Mouse (Mus musculus) B cell, adult 2 months (primary cell): ENCODE measurements around the gene Ick.
"Not testable (repeated sequence)": the region's sequence is repeated elsewhere in the genome, so short reads cannot be mapped to it uniquely, and the experiment has no call there.

Source experiments
- DNase-seq, 2 experiments: peaks; one replicate each; pipeline ENCODE4 v3.0.0; 2022

Gene Ick

GRCm38 (mm10) chr9:78105501-78105932 lies 3.5 kb upstream of the Ick start:
- DNase-seq, result no peak

- no peak for DNase-seq
Measured at GRCm38 (mm10) chr9:78106821-78107220, 2.2 kb upstream of the Ick start.

GRCm38 (mm10) chr9:78107582-78107911 lies 1.4 kb upstream of the Ick start:
- no peak for DNase-seq

GRCm38 (mm10) chr9:78107912-78108795 lies 838 bp upstream of the Ick start:
- peak; percentile 79 to 84 for DNase-seq

- peak; percentile 17 to 30 for DNase-seq
Measured at GRCm38 (mm10) chr9:78109656-78110055, 664 bp downstream of the Ick start.

- DNase-seq, result no peak
Measured at GRCm38 (mm10) chr9:78111456-78111855, 2.5 kb downstream of the Ick start.

- peak; percentile 94 for DNase-seq
Measured at GRCm38 (mm10) chr9:78112770-78113537, 4.0 kb downstream of the Ick start.

GRCm38 (mm10) chr9:78113538-78113885 lies 4.5 kb downstream of the Ick start:
- no peak for DNase-seq

- no peak for DNase-seq
Measured at GRCm38 (mm10) chr9:78115746-78116145, 6.8 kb downstream of the Ick start.

GRCm38 (mm10) chr9:78117690-78118089 lies 8.7 kb downstream of the Ick start:
- DNase-seq, result no peak

GRCm38 (mm10) chr9:78121358-78121757 lies 12.4 kb downstream of the Ick start:
- DNase-seq, result no peak

GRCm38 (mm10) chr9:78121985-78122384 lies 13.0 kb downstream of the Ick start:
- DNase-seq, result no peak

- DNase-seq, result no peak
Measured at GRCm38 (mm10) chr9:78122939-78123712, 14.1 kb downstream of the Ick start.

GRCm38 (mm10) chr9:78124297-78124696 lies 15.3 kb downstream of the Ick start:
- no peak for DNase-seq

- DNase-seq, result no peak
Measured at GRCm38 (mm10) chr9:78126007-78126406, 17.0 kb downstream of the Ick start.

GRCm38 (mm10) chr9:78126643-78127042 lies 17.7 kb downstream of the Ick start:
- DNase-seq, result no peak

- no peak for DNase-seq
Measured at GRCm38 (mm10) chr9:78135658-78136057, 26.7 kb downstream of the Ick start.

- DNase-seq, result peak; percentile 2 to 12
Measured at GRCm38 (mm10) chr9:78138044-78138676, 29.2 kb downstream of the Ick start.

- no peak for DNase-seq
Measured at GRCm38 (mm10) chr9:78139463-78139862, 30.5 kb downstream of the Ick start.

- no peak for DNase-seq
Measured at GRCm38 (mm10) chr9:78146099-78146498, 37.1 kb downstream of the Ick start.

- DNase-seq, result no peak
Measured at GRCm38 (mm10) chr9:78146627-78147026, 37.6 kb downstream of the Ick start.

GRCm38 (mm10) chr9:78148149-78148548 lies 39.2 kb downstream of the Ick start:
- DNase-seq, result no peak

GRCm38 (mm10) chr9:78149770-78150169 lies 40.8 kb downstream of the Ick start:
- not testable (repeated sequence) for DNase-seq
